Mouse (Mus musculus) hindbrain, embryonic 13.5 days (tissue): ENCODE results near the gene Clec2i. TPM values are rescaled to one million over a fixed set of nuclear protein-coding genes. Genes with fewer than 3 reads are reported as not detected.
A peak's percentile ranks its signal among the peaks of the same experiment; 100 is the strongest.
"Not testable (repeated sequence)": the region's sequence is repeated elsewhere in the genome, so short reads cannot be mapped to it uniquely, and the experiment has no call there.

Source experiments
- ATAC-seq: fragments of 200-750 bp; cut with Nextera tagmentation; 2 replicates; pipeline ENCODE4 v1.8.0; 2017; ENCODE audit warnings: moderate TSS enrichment; ENCODE audit not compliant: low FRiP score
- H3K27ac ChIP-seq: fragments of 300-500 bp; sonication (generic); 2 replicates; pipeline ENCODE4 v1.5.1; 2015; ENCODE audit warnings: inconsistent platforms, mild to moderate bottlenecking, moderate library complexity
- H3K27me3 ChIP-seq: fragments of 300-500 bp; sonication (generic); 2 replicates; pipeline ENCODE4 v1.6.1; 2015; ENCODE audit warnings: mild to moderate bottlenecking, inconsistent platforms
- H3K36me3 ChIP-seq: fragments of 300-500 bp; sonication (generic); 2 replicates; pipeline ENCODE4 v1.6.1; 2015; ENCODE audit warnings: mild to moderate bottlenecking, inconsistent platforms
- H3K4me1 ChIP-seq: fragments of 300-500 bp; sonication (generic); replicated peaks from 2 replicates; pipeline ENCODE4 v1.6.1; 2015; ENCODE audit warnings: inconsistent platforms
- H3K4me2 ChIP-seq: fragments of 300-500 bp; sonication (generic); 2 replicates; pipeline ENCODE4 v1.6.1; 2015; ENCODE audit warnings: inconsistent platforms, mild to moderate bottlenecking, moderate library complexity
- H3K4me3 ChIP-seq: fragments of 300-500 bp; sonication (generic); 2 replicates; pipeline ENCODE4 v1.5.1; 2015; ENCODE audit warnings: mild to moderate bottlenecking, inconsistent platforms
- H3K9ac ChIP-seq: fragments of 300-500 bp; sonication (generic); 2 replicates; pipeline ENCODE4 v1.6.1; 2015; ENCODE audit warnings: mild to moderate bottlenecking, inconsistent platforms
- H3K9me3 ChIP-seq: fragments of 300-500 bp; sonication (generic); 2 replicates; pipeline ENCODE4 v1.6.1; 2016; ENCODE audit warnings: inconsistent platforms
- WGBS: fragments of 180-500 bp; shearing (Covaris S2); methylation state at CpG from one replicate; pipeline ENCODE4 v1.1.7; 2015; 5-methylcytosine and 5-hydroxymethylcytosine counted together
- polyA plus RNA-seq: library from polyadenylated mRNA; unstranded; fragments of >200 nt; fragmentation: Nextera tagmentation; extraction: Ambion mirVana; gene quantifications from 2 replicates; pipeline ENCODE4 v1.2.1, GENCODE M21; 2015

Clec2i gene
- polyA plus RNA-seq = not detected in 2 replicates

DNA sequence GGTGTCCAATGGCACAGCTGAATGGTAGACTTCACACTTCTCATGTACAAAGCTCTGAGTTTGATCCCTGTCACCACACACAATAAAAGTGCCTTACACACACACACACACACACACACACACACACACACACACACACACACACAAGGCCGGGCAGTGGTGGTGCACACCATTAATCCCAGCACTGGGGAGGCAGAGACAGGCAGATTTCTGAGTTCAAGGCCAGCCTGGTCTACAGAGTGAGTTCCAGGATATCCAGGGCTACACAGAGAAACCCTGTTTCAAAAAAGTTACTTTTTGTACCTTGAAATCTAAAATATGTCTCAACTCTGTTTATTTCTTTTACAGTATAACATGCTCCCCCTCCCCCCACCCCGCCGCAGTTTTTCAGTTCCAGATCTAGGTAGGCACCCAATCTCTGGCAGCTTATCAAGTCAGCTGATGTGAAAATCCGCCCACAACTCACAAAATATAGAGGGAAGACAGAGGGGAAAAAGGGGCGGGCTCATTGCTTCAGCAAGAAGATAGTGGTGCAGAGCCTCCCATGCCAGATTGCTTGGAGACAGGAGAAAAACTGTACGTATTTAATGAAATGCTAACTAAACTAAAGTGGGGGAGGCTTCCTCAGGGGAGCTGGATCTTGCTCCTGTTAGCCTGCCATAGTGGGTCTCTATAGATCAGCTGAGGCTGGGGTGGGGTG is at the start of gene Clec2i:
Clec2i (plus strand) TSS at position 498 of the 700 bp plus-strand sequence.
- 88% methylated on average over 6 of the region's 6 CpGs for WGBS
- H3K4me1 ChIP-seq, H3K36me3 ChIP-seq, ATAC-seq, H3K9me3 ChIP-seq, H3K27me3 ChIP-seq, H3K4me2 ChIP-seq, H3K9ac ChIP-seq, H3K27ac ChIP-seq, H3K4me3 ChIP-seq: not testable (repeated sequence)

DNA sequence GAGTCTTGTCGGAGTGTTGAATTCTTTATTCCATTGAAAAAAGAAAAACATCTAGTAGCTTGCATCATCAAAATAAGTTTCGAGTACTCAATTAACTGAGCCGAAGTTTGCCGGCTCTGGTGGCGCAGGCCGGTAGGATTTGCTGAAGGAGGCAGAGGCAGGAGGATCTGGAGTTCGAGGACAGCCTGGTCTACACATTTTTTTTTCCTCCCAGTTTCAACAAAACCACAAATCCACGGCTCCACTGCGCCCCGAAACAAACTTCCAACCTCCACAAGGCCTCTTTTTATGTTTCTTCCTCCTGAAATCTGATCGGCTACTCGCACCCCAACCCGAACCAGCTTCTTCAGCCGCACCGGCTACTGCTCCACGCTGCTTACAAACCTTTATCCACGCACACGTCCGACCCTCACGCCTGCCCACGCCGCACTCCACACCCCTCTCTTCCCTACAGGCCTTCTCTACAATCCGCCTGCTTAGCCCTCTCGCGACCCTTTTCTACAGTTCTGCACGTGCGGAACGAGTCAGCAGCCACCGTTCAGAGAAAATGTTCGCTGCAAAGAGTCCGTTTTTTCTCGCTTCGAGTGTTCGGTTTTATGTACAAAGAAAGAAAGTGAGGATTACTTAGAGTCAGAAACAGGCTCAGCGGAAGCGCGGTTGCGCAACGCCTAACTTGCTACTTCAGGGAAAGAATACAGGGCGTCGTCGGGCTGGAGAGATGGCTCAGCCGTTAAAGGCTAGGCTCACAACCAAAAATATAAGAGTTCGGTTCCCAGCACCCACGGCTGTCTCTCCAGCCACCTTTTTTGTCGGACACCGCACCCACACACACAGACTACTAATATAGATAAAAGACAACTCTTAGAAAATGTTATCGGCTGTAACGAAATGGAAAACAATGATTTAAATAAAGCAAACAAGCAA is 48.8 kb upstream of the Clec2i start:
- Histone ChIP-seq H3K36me3 (no peaks in the 10 kb centered on the region), H3K27ac (peak overlapping the region; percentile 88), H3K9ac (peak overlapping the region; percentile 82), H3K4me1 (peaks cover 28% of the 10 kb centered on the region), H3K9me3 (no peaks in the 10 kb centered on the region), H3K4me3 (peak overlapping the region; percentile 67), H3K4me2 (peak overlapping the region; percentile 68), H3K27me3 (no peaks in the 10 kb centered on the region)
- WGBS = under 1% methylated on average over 49 of the region's 49 CpGs
- peak; percentile 52 for ATAC-seq

GRCm38 (mm10) chr6:128839266-128839771 is 48.1 kb upstream of the Clec2i start:
- H3K36me3 ChIP-seq = no peaks in the 10 kb centered on the region
- ATAC-seq = peak; percentile 1; the same call in 1 of the 2 replicates
- no peaks in the 10 kb centered on the region for H3K27me3 ChIP-seq
- 0% methylated on average over 17 of the region's 17 CpGs for WGBS
- H3K4me3 ChIP-seq = peak overlapping the region; percentile 67
- H3K9me3 ChIP-seq = no peaks in the 10 kb centered on the region
- H3K27ac ChIP-seq = peak overlapping the region; percentile 76
- peak overlapping the region; percentile 68 for H3K4me2 ChIP-seq
- H3K4me1 ChIP-seq = peaks cover 31% of the 10 kb centered on the region
- peak overlapping the region; percentile 82; the same call in 1 of the 2 replicates for H3K9ac ChIP-seq

DNA sequence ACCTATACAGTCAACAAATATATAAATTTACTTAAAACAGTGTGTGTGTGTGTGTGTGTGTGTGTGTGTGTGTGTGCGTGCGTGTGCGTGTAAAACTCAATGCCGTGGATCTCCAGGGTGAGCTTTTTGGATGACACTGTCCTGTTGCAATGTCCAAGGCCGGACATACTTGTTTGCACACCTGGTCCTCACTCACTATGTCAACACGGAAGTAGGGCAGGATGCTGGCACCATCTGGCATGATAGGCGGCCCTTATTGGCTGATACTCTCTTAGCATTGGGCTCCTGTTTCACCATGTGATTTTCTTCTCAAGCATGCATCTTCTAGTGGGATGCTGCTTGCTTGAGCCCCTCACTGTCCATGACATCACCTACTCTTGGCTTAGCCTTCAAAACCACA is 47.5 kb upstream of the Clec2i start:
- Histone ChIP-seq H3K27ac (peak overlapping the region; percentile 76), H3K36me3 (no peaks in the 10 kb centered on the region), H3K4me2 (peak overlapping the region; percentile 68), H3K9ac (no peak overlapping the region), H3K4me3 (peak overlapping the region; percentile 67), H3K4me1 (peaks cover 36% of the 10 kb centered on the region), H3K9me3 (no peaks in the 10 kb centered on the region), H3K27me3 (no peaks in the 10 kb centered on the region)
- WGBS = 70% methylated on average over 7 of the region's 7 CpGs
- ATAC-seq = no peak

DNA sequence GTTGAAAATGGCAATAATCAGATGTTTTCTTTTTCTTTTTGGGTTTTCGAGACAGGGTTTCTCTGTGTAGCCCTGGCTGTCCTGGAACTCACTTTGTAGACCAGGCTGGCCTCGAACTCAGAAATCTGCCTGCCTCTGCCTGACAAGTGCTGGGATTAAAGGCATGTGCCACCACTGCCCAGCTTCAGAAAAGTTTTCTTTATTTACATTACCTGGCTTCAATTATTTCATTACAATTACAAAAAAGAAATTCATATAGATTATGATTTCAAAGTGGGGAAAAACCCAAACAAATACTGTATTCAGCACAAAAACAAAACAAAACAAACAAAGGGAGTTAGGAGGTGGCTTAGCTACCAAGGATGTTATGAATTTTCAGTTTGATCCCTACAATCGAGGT is 46.7 kb upstream of the Clec2i start:
- not testable (repeated sequence) for H3K27me3 ChIP-seq, ATAC-seq, H3K9me3 ChIP-seq, H3K4me3 ChIP-seq, H3K4me2 ChIP-seq, H3K27ac ChIP-seq, H3K9ac ChIP-seq, H3K36me3 ChIP-seq
- 87% methylated on average over 3 of the region's 3 CpGs for WGBS
- H3K4me1 ChIP-seq = peaks cover 36% of the 10 kb centered on the region

DNA sequence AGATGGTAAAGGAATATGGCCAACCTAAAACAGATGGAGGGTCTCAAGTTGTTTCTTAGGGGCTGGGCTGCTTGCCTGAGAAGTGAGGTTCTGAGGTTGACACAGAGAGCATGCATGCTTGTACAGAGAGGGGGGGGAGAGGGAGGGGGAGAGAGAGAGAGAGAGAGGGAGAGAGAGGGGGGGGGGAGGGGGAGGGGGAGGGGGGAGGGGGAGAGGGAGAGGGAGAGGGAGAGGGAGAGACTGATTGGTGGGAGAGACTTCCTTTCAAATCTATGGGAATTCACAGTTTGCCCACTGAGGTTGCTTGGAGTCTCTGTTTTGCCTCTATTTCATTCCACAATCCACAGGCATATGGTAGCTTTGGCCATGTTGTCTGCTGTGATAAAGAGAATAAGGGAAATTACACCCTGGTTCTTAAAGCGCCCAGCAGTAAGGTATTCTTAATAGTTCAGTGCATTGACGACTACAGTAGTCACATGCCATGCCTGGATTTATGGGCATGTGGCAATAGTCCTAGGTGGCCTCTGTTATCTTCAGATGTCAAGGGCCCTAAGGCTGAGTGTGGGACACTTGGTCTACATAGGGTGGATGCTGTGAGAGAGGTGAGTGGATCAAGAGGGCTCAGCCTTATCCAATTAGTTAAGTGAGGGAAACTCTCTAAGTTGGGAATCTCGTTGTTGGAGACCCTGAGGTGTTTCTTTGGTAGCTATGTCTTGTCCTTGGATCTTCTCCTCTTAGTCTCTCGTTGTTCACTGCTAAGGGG is 45.9 kb upstream of the Clec2i start:
- H3K36me3 ChIP-seq = no peaks in the 10 kb centered on the region
- H3K27me3 ChIP-seq = no peaks in the 10 kb centered on the region
- H3K27ac ChIP-seq = 0 out of 2 replicates have a peak overlapping the region, but pooled peaks have one; percentile 91
- H3K4me1 ChIP-seq = peaks cover 36% of the 10 kb centered on the region
- peak overlapping the region; percentile 81 for H3K4me3 ChIP-seq
- H3K9me3 ChIP-seq = no peaks in the 10 kb centered on the region
- H3K9ac ChIP-seq = peak overlapping the region; percentile 80; the same call in 1 of the 2 replicates
- WGBS = 50% methylated on average over 4 of the region's 4 CpGs
- peak overlapping the region; percentile 76 for H3K4me2 ChIP-seq
- ATAC-seq = no peak

- Histone ChIP-seq H3K9ac (peak overlapping the region; percentile 80), H3K4me1 (peaks cover 28% of the 10 kb centered on the region), H3K9me3 (no peaks in the 10 kb centered on the region), H3K4me3 (peak overlapping the region; percentile 81), H3K27me3 (no peaks in the 10 kb centered on the region), H3K36me3 (no peaks in the 10 kb centered on the region), H3K27ac (peak overlapping the region; percentile 91), H3K4me2 (peak overlapping the region; percentile 76)
- under 1% methylated on average over 20 of the region's 20 CpGs for WGBS
- ATAC-seq = no peak
Measured at GRCm38 (mm10) chr6:128842356-128842944, 44.9 kb upstream of the Clec2i start.

DNA sequence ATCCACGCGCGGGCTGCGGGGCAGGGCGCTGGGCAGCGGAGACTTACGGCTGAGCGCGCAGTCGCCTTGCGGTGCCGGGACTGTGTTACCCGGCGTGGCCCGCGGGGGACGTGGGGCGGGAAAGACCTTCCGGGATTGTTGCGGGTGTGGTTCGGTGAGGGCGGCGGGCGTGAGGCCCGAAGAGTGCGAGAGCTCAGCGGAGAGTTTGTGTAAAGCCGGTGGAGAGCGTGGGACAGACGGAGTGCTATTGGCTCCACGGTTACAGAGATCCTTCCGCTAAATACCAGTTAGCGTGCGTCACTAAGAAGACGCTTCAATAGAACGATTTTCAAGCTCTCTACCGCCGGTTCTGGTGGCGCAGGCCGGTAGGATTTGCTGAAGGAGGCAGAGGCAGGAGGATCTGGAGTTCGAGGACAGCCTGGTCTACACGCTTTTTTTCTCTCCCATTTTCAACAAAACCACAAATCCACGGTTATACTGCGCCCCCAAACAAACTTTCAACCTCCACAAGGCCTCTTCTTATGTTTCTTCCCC is 44.4 kb upstream of the Clec2i start:
- Histone ChIP-seq H3K4me3 (peak overlapping the region; percentile 81), H3K4me2 (peak overlapping the region; percentile 76), H3K9ac (peak overlapping the region; percentile 80), H3K36me3 (no peaks in the 10 kb centered on the region), H3K27me3 (no peaks in the 10 kb centered on the region), H3K9me3 (no peaks in the 10 kb centered on the region), H3K4me1 (peaks cover 27% of the 10 kb centered on the region), H3K27ac (peak overlapping the region; percentile 91)
- peak; percentile 84 for ATAC-seq
- WGBS = under 1% methylated on average over 44 of the region's 44 CpGs

- Histone ChIP-seq H3K9ac (peak overlapping the region; percentile 80), H3K4me1 (peaks cover 27% of the 10 kb centered on the region), H3K27me3 (no peaks in the 10 kb centered on the region), H3K36me3 (no peaks in the 10 kb centered on the region), H3K9me3 (no peaks in the 10 kb centered on the region), H3K27ac (peak overlapping the region; percentile 91), H3K4me3 (peak overlapping the region; percentile 81), H3K4me2 (peak overlapping the region; percentile 76)
- WGBS = under 1% methylated on average over 22 of the region's 22 CpGs
- peak; percentile 60 for ATAC-seq
Measured at GRCm38 (mm10) chr6:128843479-128843992, 43.9 kb upstream of the Clec2i start.

- peak overlapping the region; percentile 91 for H3K27ac ChIP-seq
- no peaks in the 10 kb centered on the region for H3K27me3 ChIP-seq
- peak overlapping the region; percentile 81 for H3K4me3 ChIP-seq
- no peaks in the 10 kb centered on the region for H3K36me3 ChIP-seq
- H3K4me1 ChIP-seq = peaks cover 27% of the 10 kb centered on the region
- H3K4me2 ChIP-seq = peak overlapping the region; percentile 76
- 34% methylated on average over 8 of the region's 8 CpGs for WGBS
- ATAC-seq = no peak
- peak overlapping the region; percentile 80; the same call in 1 of the 2 replicates for H3K9ac ChIP-seq
- H3K9me3 ChIP-seq = no peaks in the 10 kb centered on the region
Measured at GRCm38 (mm10) chr6:128844131-128844530, 43.3 kb upstream of the Clec2i start.

GRCm38 (mm10) chr6:128844586-128845080 is 42.8 kb upstream of the Clec2i start:
- H3K9ac ChIP-seq = 0 out of 2 replicates have a peak overlapping the region, but pooled peaks have one; percentile 80
- no peaks in the 10 kb centered on the region for H3K27me3 ChIP-seq
- no peak for ATAC-seq
- H3K36me3 ChIP-seq = no peaks in the 10 kb centered on the region
- peak overlapping the region; percentile 81 for H3K4me3 ChIP-seq
- peak overlapping the region; percentile 91; the same call in 1 of the 2 replicates for H3K27ac ChIP-seq
- peaks cover 24% of the 10 kb centered on the region for H3K4me1 ChIP-seq
- WGBS = 87% methylated on average over 5 of the region's 5 CpGs
- no peaks in the 10 kb centered on the region for H3K9me3 ChIP-seq
- peak overlapping the region; percentile 76 for H3K4me2 ChIP-seq
